Mouse (Mus musculus): Measurements from ENCODE around the gene Sun2. TPM values are rescaled to one million over a fixed set of nuclear protein-coding genes. Genes with fewer than 3 reads are reported as not detected.
A peak's percentile ranks its signal among the peaks of the same experiment; 100 is the strongest.

The Sun2 gene
- polyA plus RNA-seq, 1 experiment from 2014 or later: 1.2 TPM

DNA sequence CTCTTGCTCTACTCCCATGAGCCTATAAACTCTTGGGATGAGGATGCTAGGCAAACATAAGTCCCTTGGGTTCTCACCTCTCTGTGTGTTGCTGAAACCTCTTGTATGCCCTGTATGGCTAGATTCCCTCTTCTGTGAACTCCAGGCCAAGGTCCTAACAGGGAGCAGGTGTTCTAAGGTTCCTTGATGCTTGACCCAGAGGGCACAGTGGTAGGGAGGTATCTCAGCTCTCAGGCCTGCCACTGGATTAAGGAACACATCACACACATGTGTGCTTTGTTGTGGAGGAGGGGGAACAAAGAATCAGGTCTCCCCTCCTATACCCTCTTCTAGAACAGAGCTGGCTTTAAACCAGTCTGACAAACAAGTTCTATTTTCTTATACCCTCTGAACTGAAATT, 35.4 kb upstream of the Sun2 start, which contains the start of gene Dnal4:
Dnal4 (minus strand) TSS at position 101 of the 400 bp plus-strand sequence.
- Histone ChIP-seq H3K36me3 (ENCODE audit: control insufficient read depth, insufficient read depth) (no peaks in the 10 kb centered on the region), H3K9me3 (ENCODE audit: control insufficient read depth) (no peaks in the 10 kb centered on the region), H3K4me2 (replicated peaks; ENCODE audit: low read depth) (no peak within 1 kb of the TSS), H3K4me1 (replicated peaks; ENCODE audit: control insufficient read depth, insufficient read depth, low read length) (peaks cover 6% of the 10 kb centered on the region; the same call in 1 of the 2 replicates), H3K4me3 (ENCODE audit: low read depth, low read length) (no peak within 1 kb of the TSS), H3K27me3 (replicated peaks; ENCODE audit: control insufficient read depth, insufficient read depth, low read length) (no peaks in the 10 kb centered on the region), H3K9ac (ENCODE audit: low read depth, low read length) (no peak within 1 kb of the TSS), H3K27ac (ENCODE audit: low read depth, low read length) (no peak within 1 kb of the TSS)
- ATAC-seq: no peak
- no peak for TF ChIP-seq CTCF (IDR thresholded peaks at IDR 0.05; ENCODE audit: low read depth)

DNA sequence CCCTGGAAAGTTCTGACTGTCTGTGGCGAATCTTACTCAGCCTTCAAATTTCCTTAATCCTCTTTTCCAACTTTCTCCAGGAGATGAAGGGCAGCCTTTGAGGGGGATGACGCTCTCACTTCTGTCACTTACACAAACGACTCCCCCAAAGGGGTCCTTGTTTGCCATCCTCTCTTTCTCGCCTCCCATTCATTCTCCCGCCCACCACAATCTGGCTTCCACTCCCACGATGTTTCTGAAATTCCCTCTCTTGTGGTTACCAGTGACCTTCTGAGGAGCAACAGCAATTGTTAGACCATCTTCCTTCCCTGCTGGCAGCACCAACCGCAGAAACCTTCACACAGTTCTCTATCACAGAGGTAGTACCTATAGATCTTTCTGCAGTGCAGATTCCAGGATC, 33.3 kb upstream of the Sun2 start:
- H3K4me1 ChIP-seq (replicated peaks; ENCODE audit: control insufficient read depth, insufficient read depth, low read length): peaks cover 6% of the 10 kb centered on the region; the same call in 1 of the 2 replicates
- no peaks in the 10 kb centered on the region for H3K36me3 ChIP-seq (ENCODE audit: control insufficient read depth, insufficient read depth)
- no peak for TF ChIP-seq CTCF (IDR thresholded peaks at IDR 0.05; ENCODE audit: low read depth)
- H3K9me3 ChIP-seq (ENCODE audit: control insufficient read depth): no peaks in the 10 kb centered on the region
- H3K9ac ChIP-seq (ENCODE audit: low read depth, low read length): no peak overlapping the region
- no peak overlapping the region for H3K4me2 ChIP-seq (replicated peaks; ENCODE audit: low read depth)
- no peaks in the 10 kb centered on the region for H3K27me3 ChIP-seq (replicated peaks; ENCODE audit: control insufficient read depth, insufficient read depth, low read length)
- H3K27ac ChIP-seq (ENCODE audit: low read depth, low read length): no peak overlapping the region
- no peak for ATAC-seq
- no peak overlapping the region for H3K4me3 ChIP-seq (ENCODE audit: low read depth, low read length)
- 61% methylated on average over 7 of the region's 7 CpGs for WGBS

DNA sequence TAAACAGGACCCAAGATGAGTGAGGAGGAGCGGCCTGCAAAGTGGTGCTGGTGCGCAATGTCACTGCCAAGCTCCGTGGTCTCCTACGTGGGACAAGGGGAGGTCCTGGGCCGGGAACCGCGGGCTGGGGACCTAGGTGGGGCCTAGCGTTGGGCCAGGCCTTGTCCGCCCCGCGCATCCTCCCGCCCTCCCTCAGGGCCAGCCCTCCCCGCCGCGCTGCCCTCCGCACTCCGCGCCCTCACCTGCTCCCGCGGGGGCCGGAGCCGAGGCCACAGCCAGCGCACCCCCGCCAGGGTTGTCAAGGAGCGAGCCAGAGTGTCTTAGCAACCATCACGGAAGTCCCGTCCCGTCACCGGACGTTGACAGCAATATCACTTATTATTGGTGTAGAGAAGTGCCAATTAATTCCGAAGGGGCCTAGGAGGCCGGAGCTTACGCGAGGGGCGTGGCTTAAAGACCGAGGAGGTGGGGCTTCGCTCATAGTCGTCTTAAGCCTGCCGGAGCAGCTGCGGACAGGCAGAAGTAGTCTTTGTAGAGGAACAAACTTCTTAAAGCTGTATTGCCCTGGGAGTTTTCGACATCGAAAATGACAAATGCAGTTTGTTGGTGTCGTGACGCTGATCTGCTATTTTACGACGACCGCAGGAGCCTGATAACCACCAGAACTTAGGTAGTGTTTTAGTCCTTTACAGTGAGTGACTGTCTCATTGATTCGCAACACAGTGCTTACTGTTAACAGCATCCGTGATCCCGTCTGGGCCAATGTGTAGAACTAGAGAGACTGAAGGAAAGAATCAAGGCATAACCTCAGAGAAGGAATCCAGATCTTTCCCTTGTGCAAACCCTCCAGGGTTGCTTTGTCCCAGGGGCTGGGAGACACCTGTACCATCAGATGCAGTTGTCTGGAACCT, 32.0 kb upstream of the Sun2 start:
- WGBS: under 1% methylated on average over 50 of the region's 50 CpGs
- no peak for TF ChIP-seq CTCF (IDR thresholded peaks at IDR 0.05; ENCODE audit: low read depth)

DNA sequence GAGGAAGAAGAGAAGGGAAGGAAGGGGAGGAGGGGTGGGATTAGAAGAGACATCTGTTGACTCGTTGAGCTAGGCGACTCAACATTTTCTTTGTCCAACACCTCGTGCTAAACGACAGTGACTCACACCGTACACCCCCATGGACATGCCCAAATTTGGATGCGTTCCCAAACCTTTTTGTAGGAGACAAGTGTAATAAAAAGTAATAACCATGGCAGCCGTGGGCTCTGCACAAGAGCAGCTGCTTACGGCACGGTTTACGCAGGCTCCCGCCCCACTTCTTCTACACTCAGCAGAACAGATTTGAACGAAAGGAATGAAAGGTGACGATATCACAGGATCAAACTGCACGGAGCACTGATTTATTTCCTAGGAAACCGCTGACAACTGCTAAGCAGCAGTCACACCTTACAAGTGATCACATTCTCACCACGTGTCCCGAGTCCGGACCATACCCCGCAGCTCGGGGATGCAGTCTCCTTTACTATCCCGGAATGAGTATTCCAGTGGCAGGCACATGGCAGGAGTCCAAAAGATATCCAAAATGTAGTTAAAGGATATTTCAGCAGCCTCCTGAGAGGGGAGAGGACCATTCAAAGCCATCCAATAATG, 28.4 kb upstream of the Sun2 start:
- Histone ChIP-seq H3K27me3 (replicated peaks; ENCODE audit: control insufficient read depth, insufficient read depth, low read length) (no peaks in the 10 kb centered on the region), H3K27ac (ENCODE audit: low read depth, low read length) (no peak overlapping the region), H3K36me3 (ENCODE audit: control insufficient read depth, insufficient read depth) (no peaks in the 10 kb centered on the region), H3K9me3 (ENCODE audit: control insufficient read depth) (no peaks in the 10 kb centered on the region), H3K4me3 (ENCODE audit: low read depth, low read length) (no peak overlapping the region), H3K4me2 (replicated peaks; ENCODE audit: low read depth) (no peak overlapping the region), H3K9ac (ENCODE audit: low read depth, low read length) (no peak overlapping the region), H3K4me1 (replicated peaks; ENCODE audit: control insufficient read depth, insufficient read depth, low read length) (peaks cover 6% of the 10 kb centered on the region; the same call in 1 of the 2 replicates)
- ATAC-seq: no peak
- no peak for TF ChIP-seq CTCF (IDR thresholded peaks at IDR 0.05; ENCODE audit: low read depth)
- 64% methylated on average over 21 of the region's 21 CpGs for WGBS

More for the DNA sequence above, 32.0 kb upstream of the Sun2 start:
- Histone ChIP-seq H3K4me2 (replicated peaks; ENCODE audit: low read depth) (peak overlapping the region; percentile 83), H3K9ac (ENCODE audit: low read depth, low read length) (peak overlapping the region; percentile 78), H3K27ac (ENCODE audit: low read depth, low read length) (peak overlapping the region; percentile 64), H3K9me3 (ENCODE audit: control insufficient read depth) (no peaks in the 10 kb centered on the region), H3K4me1 (replicated peaks; ENCODE audit: control insufficient read depth, insufficient read depth, low read length) (peaks cover 6% of the 10 kb centered on the region; the same call in 1 of the 2 replicates), H3K27me3 (replicated peaks; ENCODE audit: control insufficient read depth, insufficient read depth, low read length) (no peaks in the 10 kb centered on the region), H3K4me3 (ENCODE audit: low read depth, low read length) (peak overlapping the region; percentile 89), H3K36me3 (ENCODE audit: control insufficient read depth, insufficient read depth) (no peaks in the 10 kb centered on the region)
- ATAC-seq: peak; percentile 98

DNA sequence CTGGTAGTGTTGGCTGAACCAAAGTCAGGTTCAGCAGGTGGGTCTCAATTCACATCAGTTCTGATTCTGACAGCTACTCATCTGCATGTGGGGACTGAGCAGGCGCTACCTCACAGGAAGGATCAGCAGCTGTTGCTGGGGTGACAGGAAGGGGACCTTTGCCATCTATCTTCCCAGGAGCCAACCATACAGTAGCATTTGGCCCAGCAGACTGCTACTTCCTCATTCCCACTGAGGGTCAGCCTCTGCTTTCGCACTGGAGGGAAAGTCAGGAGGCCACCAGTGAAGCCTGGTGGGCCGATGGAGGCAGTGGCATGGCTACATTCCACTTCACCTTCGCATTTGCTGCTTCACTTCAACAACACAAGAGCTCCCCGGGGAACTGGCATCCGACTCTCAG, 26.0 kb upstream of the Sun2 start:
- Histone ChIP-seq H3K4me1 (replicated peaks; ENCODE audit: control insufficient read depth, insufficient read depth, low read length) (no peaks in the 10 kb centered on the region), H3K9ac (ENCODE audit: low read depth, low read length) (no peak overlapping the region), H3K4me3 (ENCODE audit: low read depth, low read length) (no peak overlapping the region), H3K27ac (ENCODE audit: low read depth, low read length) (no peak overlapping the region), H3K4me2 (replicated peaks; ENCODE audit: low read depth) (no peak overlapping the region), H3K9me3 (ENCODE audit: control insufficient read depth) (no peaks in the 10 kb centered on the region), H3K27me3 (replicated peaks; ENCODE audit: control insufficient read depth, insufficient read depth, low read length) (no peaks in the 10 kb centered on the region), H3K36me3 (ENCODE audit: control insufficient read depth, insufficient read depth) (peaks cover 4% of the 10 kb centered on the region; the same call in 1 of the 2 replicates)
- 77% methylated on average over 6 of the region's 6 CpGs for WGBS
- TF ChIP-seq CTCF (IDR thresholded peaks at IDR 0.05; ENCODE audit: low read depth): no peak
- ATAC-seq: no peak

DNA sequence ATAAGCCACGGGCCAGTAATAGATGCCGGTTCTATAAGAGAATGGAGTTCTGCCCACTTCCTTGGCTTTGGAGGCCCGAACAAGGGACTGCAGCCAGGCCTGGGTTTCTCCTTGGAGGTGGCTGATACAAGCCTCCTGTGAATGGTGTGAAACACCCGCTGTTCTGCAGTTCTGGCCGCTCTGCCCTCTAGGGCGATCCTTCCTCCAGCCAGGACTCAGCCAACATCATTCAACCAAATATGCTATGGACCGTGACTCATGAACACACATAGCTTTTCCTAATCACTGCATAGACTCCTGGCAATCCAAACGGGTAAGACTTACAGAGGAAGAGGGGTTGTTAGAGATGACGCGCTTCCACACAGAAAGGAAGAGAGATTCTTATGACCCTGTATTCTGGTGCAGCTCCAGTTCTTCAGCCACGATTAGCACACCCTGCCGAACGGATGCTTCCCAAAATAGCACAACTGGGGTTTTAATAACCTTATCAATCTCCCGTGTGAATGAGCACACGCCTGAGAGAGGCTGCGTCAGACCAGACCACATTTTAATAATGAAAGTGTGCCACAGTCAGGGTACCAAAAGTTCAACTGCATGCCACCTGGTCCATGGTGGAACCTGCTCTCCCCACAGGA, 25.1 kb upstream of the Sun2 start:
- no peak for TF ChIP-seq CTCF (IDR thresholded peaks at IDR 0.05; ENCODE audit: low read depth)
- no peak for ATAC-seq

More for the DNA sequence above, 25.1 kb upstream of the Sun2 start:
- Histone ChIP-seq H3K9me3 (ENCODE audit: control insufficient read depth) (no peaks in the 10 kb centered on the region), H3K4me2 (replicated peaks; ENCODE audit: low read depth) (no peak overlapping the region), H3K4me1 (replicated peaks; ENCODE audit: control insufficient read depth, insufficient read depth, low read length) (no peaks in the 10 kb centered on the region), H3K4me3 (ENCODE audit: low read depth, low read length) (no peak overlapping the region), H3K27ac (ENCODE audit: low read depth, low read length) (no peak overlapping the region), H3K27me3 (replicated peaks; ENCODE audit: control insufficient read depth, insufficient read depth, low read length) (no peaks in the 10 kb centered on the region), H3K9ac (ENCODE audit: low read depth, low read length) (no peak overlapping the region), H3K36me3 (ENCODE audit: control insufficient read depth, insufficient read depth) (peaks cover 11% of the 10 kb centered on the region; the same call in 1 of the 2 replicates)
- WGBS: 78% methylated on average over 16 of the region's 16 CpGs

All from intestine, postnatal 0 days (tissue).